Mouse (Mus musculus) ovary, postnatal 14 days (tissue): ENCODE measurements at regions not wholly inside any gene's neighbourhood (a gene's known extent, or its start where the extent isn't known, plus 50 kb on each side); places are given as distances from the start of the nearest gene placed in this dataset.
A peak's percentile ranks its signal among the peaks of the same experiment; 100 is the strongest.
"Not testable (repeated sequence)": the region's sequence is repeated elsewhere in the genome, so short reads cannot be mapped to it uniquely, and the experiment has no call there.

Experiments
- DNase-seq: peaks from one replicate; pipeline ENCODE4 v3.0.0; 2022; ENCODE audit warnings: low spot score

GRCm38 (mm10) chr13:102025547-102025946 is 257.5 kb upstream of the Pik3r1 start:
- not testable (repeated sequence) for DNase-seq

DNA sequence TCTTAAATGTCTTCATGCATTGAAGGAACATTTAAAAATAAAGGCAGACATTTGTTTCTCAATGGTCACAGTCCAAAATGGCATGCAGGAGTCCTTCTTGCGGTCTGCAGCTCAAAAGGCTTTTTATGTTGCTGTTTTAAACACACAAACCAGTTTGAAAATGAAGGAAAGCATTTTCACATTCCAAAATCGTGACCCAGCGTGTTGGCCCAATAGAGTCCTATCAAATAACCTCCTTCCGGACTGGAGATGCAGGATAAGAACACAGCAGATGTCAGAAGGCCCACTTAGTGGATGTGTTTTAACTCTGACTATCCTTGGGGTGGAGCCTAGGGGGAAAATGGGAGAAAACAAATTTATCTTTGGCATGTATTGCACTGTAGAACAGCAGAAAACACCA is 263.4 kb upstream of the Pik3r1 start:
- DNase-seq, result no peak

DNA sequence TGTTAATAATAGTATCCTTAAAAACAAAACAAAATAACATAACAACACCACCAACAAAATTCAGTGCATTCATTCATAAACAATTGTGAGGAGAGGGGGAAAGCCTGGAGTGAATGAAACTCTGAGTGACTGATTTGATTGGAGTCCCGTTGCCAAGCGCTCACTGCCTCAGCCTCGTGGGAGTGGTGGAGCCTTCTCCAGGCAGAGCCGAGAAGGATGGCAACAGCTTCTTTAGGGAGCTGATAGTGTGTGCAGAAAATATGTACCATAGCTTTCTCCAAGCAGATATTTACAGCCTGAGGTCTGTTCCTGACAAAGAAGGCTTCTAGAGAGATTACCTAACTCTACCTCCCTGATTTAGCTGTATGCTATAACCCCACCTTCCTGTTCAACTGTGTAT is 266.5 kb upstream of the Pik3r1 start:
- DNase-seq, result no peak

DNA sequence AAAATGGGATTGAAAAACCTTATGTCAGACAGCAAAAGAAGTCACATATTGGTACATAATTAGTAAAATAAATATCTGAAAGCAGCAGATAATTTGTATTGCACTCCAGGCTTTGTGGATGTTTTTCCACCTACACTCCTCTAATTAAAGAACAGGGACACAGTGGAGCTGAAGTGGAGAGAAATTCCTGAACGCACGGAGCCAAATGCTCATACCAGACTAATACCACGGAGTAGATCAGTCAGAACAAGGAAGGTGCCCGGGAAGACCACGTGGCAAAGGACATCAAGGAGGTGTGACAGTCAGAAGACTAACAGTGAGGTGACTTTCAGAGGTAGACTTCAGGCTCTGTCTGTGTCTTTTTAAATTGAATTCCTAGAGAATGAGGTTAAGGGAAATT is 268.0 kb upstream of the Pik3r1 start:
- DNase-seq, result no peak

DNA sequence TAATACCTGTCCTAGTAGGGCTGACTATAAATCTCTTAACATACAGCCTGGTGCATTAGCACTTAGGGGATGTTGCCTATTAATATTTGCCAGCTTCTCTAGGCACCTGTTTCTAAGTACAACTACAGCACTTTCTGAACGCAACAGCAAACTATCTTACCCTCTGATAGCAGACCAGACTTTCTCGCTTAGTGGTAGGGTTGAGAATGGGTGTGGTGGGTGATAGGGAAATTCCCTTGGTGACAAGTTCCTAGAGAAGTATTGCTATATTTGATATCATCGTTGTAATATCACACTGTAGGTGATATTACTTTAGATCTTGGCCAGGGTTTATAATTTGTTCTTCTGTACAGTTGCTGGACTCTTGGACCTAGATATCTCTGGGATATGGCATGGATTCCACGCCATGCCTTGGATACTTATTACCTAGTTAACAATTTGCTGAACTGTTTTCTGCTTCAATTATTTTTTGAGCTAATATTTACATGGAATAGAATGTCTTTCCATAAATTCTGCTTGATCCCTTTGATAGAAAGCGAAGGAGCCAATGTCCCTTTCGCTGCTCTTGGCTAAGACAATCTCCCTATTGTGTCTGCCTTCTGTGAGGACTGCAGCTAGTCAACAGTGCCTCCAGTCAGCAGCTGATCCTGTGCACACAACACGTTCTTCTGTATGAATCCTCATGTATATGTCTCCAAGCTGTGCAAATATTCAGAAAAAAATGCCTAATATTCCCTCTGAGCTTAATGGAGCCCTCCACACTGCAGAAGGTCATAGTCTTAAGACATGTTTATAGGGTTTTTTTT is 269.0 kb upstream of the Pik3r1 start:
- no peak for DNase-seq

DNA sequence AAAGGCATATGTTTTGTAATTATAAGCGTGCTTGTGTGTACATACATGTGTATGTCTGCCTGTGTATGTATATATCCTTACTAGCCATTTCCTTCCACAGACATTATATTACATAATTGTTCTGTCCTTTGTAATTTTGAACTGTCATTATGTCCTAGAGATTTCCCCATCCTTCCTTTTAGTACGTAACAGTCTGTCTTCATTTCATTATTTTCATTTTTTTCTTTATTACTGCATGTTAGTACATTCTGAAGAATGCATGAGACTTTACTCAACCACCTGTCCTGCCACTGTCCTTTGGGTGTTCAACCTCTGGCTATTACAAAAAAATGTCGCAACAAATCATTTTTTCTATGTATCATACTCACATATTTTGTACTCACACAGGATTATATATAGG is 292.2 kb upstream of the Pik3r1 start:
- DNase-seq, result no peak

GRCm38 (mm10) chr13:102064590-102065273 is 296.7 kb upstream of the Pik3r1 start:
- no peak for DNase-seq

DNA sequence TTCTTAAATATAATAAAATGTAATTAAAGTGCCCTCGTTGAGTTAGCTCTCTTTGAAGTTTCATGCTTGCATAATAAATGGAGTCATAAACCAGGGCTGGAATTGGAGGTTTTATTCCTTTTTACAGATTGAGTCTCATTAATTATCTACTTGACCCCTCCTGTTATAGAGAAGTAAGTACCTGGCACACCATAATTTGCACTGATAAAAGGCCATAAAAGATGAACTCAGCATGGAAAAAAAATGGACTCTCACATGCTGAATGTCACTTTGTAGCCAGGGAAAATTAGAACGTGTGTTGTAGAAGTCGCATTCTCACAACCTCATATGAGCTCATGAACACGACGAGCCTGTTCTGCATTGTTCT is 297.2 kb upstream of the Pik3r1 start:
- DNase-seq, result no peak

DNA sequence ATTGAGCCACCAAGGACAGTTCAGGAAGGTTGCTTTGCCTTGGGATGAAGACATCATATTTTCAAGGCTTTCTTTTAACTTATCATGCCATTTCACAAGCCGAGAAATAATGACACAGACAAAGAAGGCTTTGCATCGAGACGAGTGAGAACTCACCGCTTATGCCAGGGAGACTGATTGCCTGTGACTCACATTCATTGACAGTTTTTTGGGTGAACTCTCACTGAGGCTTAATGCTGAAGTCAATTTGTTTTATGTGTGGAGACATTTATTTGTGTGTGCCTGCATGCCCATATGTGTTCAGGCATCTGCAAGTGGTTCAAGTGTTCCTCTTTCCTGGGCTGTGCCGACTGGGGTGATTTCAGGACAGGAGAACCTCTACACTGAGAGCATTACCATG is 297.8 kb upstream of the Pik3r1 start:
- DNase-seq, result no peak

DNA sequence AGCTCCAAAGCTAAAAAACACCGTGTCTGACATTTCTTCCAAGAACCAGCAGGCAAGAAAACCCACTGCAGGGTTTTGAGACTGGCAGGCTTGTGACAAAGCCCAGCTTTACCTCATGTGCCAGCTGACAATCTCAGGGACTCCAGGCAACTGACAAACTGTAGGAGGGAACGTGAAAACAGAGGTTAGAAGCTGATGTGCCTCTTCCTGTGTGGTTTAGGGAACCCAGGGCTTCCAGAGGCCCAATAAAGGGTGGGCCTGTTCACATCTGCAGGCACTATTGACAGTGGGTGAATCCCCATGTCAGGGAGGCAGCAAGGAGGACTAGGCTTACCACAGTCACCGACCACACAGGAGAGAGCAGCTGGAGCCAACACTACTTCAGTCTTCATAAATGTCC is 302.7 kb upstream of the Pik3r1 start:
- DNase-seq, result no peak

GRCm38 (mm10) chr13:102072366-102072765 is 304.3 kb upstream of the Pik3r1 start:
- no peak for DNase-seq

DNA sequence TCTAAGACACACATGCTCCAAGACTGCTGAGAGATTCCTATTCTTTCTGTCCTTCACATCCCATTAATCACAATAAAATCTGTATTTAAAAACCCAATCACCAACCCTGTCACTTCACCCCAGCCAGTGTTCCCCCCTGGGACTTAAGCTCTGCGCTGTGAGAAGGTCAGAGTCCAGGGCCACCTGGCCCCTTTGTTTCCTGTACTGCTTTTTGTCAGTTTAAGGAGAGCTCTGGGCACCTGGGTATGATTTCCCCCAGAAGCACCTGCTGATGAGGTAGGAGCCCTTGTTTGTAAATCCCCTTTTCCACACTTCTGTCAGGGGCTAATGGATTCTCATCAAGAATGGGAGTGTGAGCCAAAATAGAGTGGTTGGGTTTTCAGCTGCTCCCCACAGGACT is 319.7 kb upstream of the Pik3r1 start:
- no peak for DNase-seq

GRCm38 (mm10) chr13:102089551-102089950 is 321.5 kb upstream of the Pik3r1 start:
- no peak for DNase-seq

DNA sequence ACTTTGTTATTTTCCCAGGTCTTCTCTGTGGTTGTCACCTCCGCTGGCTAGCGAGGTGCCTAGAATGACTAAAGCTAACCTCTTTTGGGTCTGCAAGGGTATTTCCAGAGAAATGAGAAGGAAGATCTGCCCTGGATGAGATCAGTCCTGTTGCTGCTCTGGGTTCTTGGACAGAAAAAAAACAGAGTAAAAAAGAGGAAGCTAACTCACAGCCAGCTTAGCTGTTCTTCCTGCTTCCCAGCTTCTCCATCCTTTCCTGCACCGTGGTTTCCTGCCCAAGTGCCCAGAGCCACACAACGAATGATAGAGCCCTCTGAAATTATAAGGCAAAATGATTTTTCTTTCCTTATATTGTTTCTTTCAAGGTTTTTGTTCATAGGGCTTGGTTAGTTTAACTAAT is 326.2 kb upstream of the Pik3r1 start:
- DNase-seq, result no peak

GRCm38 (mm10) chr13:102103161-102103560 is 335.1 kb upstream of the Pik3r1 start:
- peak; percentile 10 for DNase-seq

- DNase-seq, result no peak
Measured at GRCm38 (mm10) chr13:102106188-102106587, 338.2 kb upstream of the Pik3r1 start.

- DNase-seq, result no peak
Measured at GRCm38 (mm10) chr13:102108204-102108603, 340.2 kb upstream of the Pik3r1 start.

DNA sequence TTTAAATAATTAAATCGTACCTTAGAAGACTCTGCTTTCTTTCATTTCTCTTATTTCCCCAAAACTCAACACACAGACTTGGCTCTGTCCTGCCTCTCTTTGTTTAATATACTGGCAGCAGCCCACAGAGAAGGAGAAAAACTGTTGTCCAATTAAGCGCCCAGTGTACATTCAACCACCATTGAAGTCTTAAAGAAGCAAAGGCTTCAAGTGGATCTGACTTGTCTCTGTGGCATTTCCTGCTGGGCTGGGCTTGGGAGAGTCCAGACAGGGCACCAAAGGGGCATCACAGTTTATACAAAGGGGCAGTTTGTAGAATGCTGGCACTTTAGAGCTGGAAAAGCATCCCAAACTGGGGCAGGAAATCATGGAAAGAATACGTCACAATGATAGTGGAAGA is 340.9 kb upstream of the Pik3r1 start:
- DNase-seq, result no peak

- DNase-seq, result no peak
Measured at GRCm38 (mm10) chr13:102113941-102114340, 345.9 kb upstream of the Pik3r1 start.

GRCm38 (mm10) chr13:102122341-102122740 is 354.3 kb upstream of the Pik3r1 start:
- DNase-seq, result no peak

DNA sequence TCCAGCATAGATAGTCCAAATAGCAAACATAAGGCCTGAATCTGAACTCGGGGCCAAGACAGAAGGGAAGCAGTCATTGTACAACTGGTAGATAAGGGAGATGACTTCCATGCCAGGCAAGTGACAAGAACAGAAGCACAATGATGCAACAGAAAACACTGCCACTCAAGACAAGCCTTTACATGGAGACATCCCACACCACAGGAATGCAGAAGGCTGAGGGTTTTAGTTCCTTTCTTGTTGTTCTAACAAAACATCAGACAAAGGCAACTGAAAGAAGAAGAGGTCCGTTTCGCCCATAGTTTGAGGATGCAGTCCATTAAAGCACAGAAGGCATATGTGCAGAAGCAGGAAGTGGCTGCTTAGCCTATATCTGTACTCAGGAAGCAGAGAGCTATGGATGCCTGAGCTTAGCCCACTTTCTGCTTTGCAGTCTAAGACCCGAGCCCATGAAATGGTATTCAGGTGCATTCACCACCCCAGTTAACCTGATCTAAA is 360.0 kb upstream of the Pik3r1 start:
- DNase-seq, result no peak

GRCm38 (mm10) chr13:102131459-102131858 is 363.4 kb upstream of the Pik3r1 start:
- no peak for DNase-seq

DNA sequence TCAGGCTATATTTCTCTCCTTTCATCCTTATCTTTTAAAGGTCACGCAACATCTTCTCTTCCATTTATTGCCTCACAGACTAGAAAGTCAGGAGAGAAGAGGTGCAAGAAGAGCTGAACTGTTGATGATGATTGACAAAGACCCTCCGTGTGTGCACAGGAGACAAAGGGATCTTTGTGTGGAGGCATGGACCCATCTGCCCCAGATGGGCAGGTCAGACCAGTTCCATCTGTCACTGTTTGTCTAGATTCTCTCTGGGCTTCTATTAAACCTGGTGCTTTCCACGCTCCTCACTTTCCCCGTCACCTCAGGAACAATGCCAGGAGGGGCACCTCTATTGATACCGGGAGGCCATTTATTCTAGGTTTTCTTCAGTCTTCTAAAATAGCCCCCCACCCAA is 364.1 kb upstream of the Pik3r1 start:
- DNase-seq, result no peak

DNA sequence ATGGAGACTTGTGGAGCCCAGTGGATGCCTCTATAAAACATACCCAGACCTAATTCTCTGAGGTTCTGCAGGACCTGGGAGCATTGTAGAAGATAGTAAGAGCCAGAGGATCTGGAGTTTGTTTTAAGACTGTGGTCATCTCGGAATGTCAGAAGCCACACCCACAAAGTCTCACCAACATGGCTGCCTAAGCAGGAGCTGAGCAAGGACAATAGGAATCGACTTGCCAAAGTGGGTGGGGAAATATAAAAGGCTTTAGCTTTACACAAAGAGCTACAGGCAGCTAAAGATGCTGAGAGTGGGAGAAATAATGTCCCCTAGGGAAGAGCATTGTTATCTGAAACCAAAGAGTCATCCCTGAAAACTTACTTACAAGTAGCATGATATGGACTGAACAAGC is 364.7 kb upstream of the Pik3r1 start:
- no peak for DNase-seq
